Mouse (Mus musculus) forebrain, embryonic 11.5 days (tissue): Measurements from ENCODE around the gene Fbxo27. TPM values are rescaled to one million over a fixed set of nuclear protein-coding genes. Genes with fewer than 3 reads are reported as not detected.

Source experiments
- ATAC-seq: fragments of 200-750 bp; cut with Nextera tagmentation; replicated peaks from 2 replicates; pipeline ENCODE4 v1.8.0; 2017; ENCODE audit warnings: moderate TSS enrichment; ENCODE audit not compliant: low FRiP score
- DNase-seq: peaks from one replicate; pipeline ENCODE4 v3.0.0-alpha.2; 2017; ENCODE audit warnings: low spot score
- H3K27ac ChIP-seq: fragments of 300-500 bp; sonication (generic); 2 replicates; pipeline ENCODE4 v1.5.1; 2014; ENCODE audit warnings: low read depth, low read length
- H3K27me3 ChIP-seq: fragments of 300-500 bp; sonication (generic); 2 replicates; pipeline ENCODE4 v1.6.1; 2014; ENCODE audit warnings: mild to moderate bottlenecking, low read length, mixed read lengths; ENCODE audit not compliant: control insufficient read depth, insufficient read depth
- H3K36me3 ChIP-seq: fragments of 300-500 bp; sonication (generic); 2 replicates; pipeline ENCODE4 v1.6.1; 2014; ENCODE audit warnings: mild to moderate bottlenecking, low read length, moderate library complexity, mixed read lengths; ENCODE audit not compliant: control insufficient read depth, insufficient read depth
- H3K4me1 ChIP-seq: fragments of 300-500 bp; sonication (generic); replicated peaks from 2 replicates; pipeline ENCODE4 v1.6.1; 2014; ENCODE audit warnings: low read length, mixed read lengths; ENCODE audit not compliant: control insufficient read depth, insufficient read depth
- H3K4me2 ChIP-seq: fragments of 300-500 bp; sonication (generic); 2 replicates; pipeline ENCODE4 v1.6.1; 2014; ENCODE audit warnings: low read depth, mild to moderate bottlenecking, low read length, moderate library complexity, mixed read lengths; ENCODE audit not compliant: severe bottlenecking
- H3K4me3 ChIP-seq: fragments of 300-500 bp; sonication (generic); 2 replicates; pipeline ENCODE4 v1.5.1; 2014; ENCODE audit warnings: low read depth, low read length
- H3K9ac ChIP-seq: fragments of 300-500 bp; sonication (generic); 2 replicates; pipeline ENCODE4 v1.6.1; 2014; ENCODE audit warnings: low read length
- H3K9me3 ChIP-seq: fragments of 300-500 bp; sonication (generic); 2 replicates; pipeline ENCODE4 v1.6.1; 2016; ENCODE audit warnings: low read length, mixed read lengths; ENCODE audit not compliant: control insufficient read depth
- WGBS: fragments of 180-500 bp; shearing (Covaris S2); extraction: QIAGEN DNeasy Blood & Tissue Kit; methylation state at CpG from one replicate; pipeline ENCODE4 v1.1.7; 2014; 5-methylcytosine and 5-hydroxymethylcytosine counted together
- polyA plus RNA-seq: library from polyadenylated mRNA; unstranded; fragments of >200 nt; fragmentation: Nextera tagmentation; extraction: Ambion mirVana; gene quantifications from 2 replicates; pipeline ENCODE4 v1.2.1, GENCODE M21; 2014

Gene Fbxo27
- polyA plus RNA-seq, 1 experiment from 2014 or later: 4.3 TPM

GRCm38 (mm10) chr7:28726600-28726999 lies 34.0 kb downstream of the Fbxo27 start:
- no peaks in the 10 kb centered on the region; the same call in 1 of the 2 replicates for H3K9me3 ChIP-seq
- 0 out of 2 replicates have a peak, but pooled peaks have one; percentile 64 for ATAC-seq
- no peak overlapping the region for H3K9ac ChIP-seq
- 11% methylated on average over 14 of the region's 14 CpGs for WGBS
- H3K4me1 ChIP-seq: no peaks in the 10 kb centered on the region
- peak; percentile 91 for DNase-seq
- no peak overlapping the region for H3K27ac ChIP-seq
- no peak overlapping the region for H3K4me2 ChIP-seq
- H3K4me3 ChIP-seq: no peak overlapping the region
- H3K27me3 ChIP-seq: no peaks in the 10 kb centered on the region
- H3K36me3 ChIP-seq: no peaks in the 10 kb centered on the region

- H3K4me2 ChIP-seq: no peak overlapping the region
- no peaks in the 10 kb centered on the region for H3K36me3 ChIP-seq
- H3K4me1 ChIP-seq: peaks cover 5% of the 10 kb centered on the region; the same call in 1 of the 2 replicates
- ATAC-seq: no peak
- WGBS: 66% methylated on average over 10 of the region's 10 CpGs
- H3K27me3 ChIP-seq: peaks cover 2% of the 10 kb centered on the region; the same call in 1 of the 2 replicates
- H3K27ac ChIP-seq: no peak overlapping the region
- no peak for DNase-seq
- no peak overlapping the region for H3K4me3 ChIP-seq
- no peaks in the 10 kb centered on the region; the same call in 1 of the 2 replicates for H3K9me3 ChIP-seq
- H3K9ac ChIP-seq: no peak overlapping the region
These were observed 35.1 kb downstream of the Fbxo27 start for GRCm38 (mm10) chr7:28727649-28728340.

DNA sequence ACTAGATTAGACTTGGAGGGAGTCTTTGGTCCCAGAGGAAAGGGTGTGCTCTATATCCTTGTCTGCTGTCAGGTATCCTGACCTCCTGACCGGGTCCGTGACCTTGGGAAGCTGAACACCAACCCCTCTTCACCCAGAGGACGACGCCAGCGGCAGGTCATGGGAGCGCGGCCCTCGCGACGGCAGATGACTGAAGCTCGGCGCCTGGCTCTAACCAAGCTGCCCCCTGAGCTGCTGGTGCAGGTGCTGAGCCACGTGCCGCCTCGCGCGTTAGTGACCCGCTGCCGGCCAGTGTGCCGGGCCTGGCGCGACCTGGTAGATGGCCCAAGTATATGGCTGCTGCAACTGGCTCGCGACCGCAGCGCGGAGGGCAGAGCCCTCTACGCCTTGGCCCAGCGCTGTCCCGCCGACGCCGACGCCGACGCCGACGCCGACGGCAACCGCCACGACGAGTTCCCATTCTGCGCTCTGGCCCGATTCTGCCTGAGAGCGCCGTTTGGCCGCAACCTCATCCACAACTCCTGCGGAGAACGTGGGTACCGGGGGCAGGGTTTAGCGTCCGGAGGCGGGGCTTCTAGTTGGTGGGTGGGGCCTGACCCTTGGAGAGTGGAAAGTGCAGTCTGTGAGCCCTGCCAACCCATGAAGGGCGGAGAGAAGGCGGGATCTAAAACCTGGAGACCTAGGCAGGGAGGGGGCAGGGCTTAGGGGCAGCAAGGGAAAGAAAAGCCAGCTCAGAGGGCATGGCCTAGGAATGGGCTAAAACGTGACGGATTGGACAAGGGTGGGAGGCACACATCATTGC lies 39.9 kb downstream of the Fbxo27 start:
- H3K4me2 ChIP-seq: peak overlapping the region; percentile 70
- H3K36me3 ChIP-seq: no peaks in the 10 kb centered on the region
- ATAC-seq (peak; percentile 83), DNase-seq (peak; percentile 89)
- WGBS: 3% methylated on average over 58 of the region's 58 CpGs
- H3K9ac ChIP-seq: peak overlapping the region; percentile 56
- H3K27ac ChIP-seq: no peak overlapping the region
- no peaks in the 10 kb centered on the region; the same call in 1 of the 2 replicates for H3K9me3 ChIP-seq
- H3K4me1 ChIP-seq: peaks cover 7% of the 10 kb centered on the region
- peaks cover 2% of the 10 kb centered on the region; the same call in 1 of the 2 replicates for H3K27me3 ChIP-seq
- peak overlapping the region; percentile 44 for H3K4me3 ChIP-seq

DNA sequence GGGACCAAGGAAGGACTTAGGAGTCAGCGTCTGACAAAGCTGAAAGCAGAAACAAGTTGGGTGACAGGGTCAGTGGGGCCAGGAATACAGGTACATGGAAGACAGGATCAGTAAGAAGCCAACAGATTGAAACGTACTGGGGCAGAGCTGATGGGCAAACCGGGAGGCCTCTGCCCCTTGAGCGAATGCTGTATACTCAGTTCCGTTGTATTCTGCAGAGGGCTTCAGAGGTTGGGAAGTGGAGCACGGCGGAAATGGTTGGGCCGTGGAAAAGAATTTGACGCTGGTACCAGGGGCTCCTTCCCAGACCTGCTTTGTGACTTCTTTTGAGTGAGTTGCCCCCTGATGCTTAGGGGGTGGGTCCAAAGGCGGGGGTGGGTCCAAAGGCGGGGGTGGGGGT lies 40.6 kb downstream of the Fbxo27 start:
- Histone ChIP-seq H3K4me3 (peak overlapping the region; percentile 44), H3K9me3 (no peaks in the 10 kb centered on the region; the same call in 1 of the 2 replicates), H3K4me2 (peak overlapping the region; percentile 70), H3K36me3 (no peaks in the 10 kb centered on the region), H3K27ac (no peak overlapping the region), H3K27me3 (peaks cover 2% of the 10 kb centered on the region; the same call in 1 of the 2 replicates), H3K4me1 (peaks cover 7% of the 10 kb centered on the region), H3K9ac (peak overlapping the region; percentile 29; the same call in 1 of the 2 replicates)
- ATAC-seq (0 out of 2 replicates have a peak, but pooled peaks have one; percentile 47), DNase-seq (no peak)
- 11% methylated on average over 11 of the region's 11 CpGs for WGBS

DNA sequence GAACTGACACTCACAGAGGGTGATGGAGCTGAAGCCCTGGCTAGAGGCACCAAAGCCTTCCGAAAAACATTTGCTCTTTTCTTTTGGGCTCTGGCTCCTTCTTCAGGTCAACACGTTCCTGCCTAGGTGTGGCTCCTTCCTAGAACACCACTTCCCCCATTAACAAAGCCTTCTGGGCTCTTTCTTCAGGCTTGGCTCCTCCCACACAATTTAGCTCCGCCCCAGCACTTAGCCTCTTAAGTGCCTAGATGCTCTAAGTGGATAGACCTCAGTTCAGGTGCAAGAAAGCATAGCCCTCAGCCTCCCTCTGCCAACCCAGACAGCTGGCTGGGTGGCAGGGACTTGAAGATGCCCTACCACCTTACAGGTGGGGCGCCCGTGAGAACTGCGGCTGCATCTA lies 43.1 kb downstream of the Fbxo27 start:
- DNase-seq (no peak), ATAC-seq (no peak)
- Histone ChIP-seq H3K4me1 (peaks cover 7% of the 10 kb centered on the region), H3K4me3 (no peak overlapping the region), H3K9ac (no peak overlapping the region), H3K9me3 (no peaks in the 10 kb centered on the region; the same call in 1 of the 2 replicates), H3K4me2 (no peak overlapping the region), H3K36me3 (no peaks in the 10 kb centered on the region), H3K27ac (no peak overlapping the region), H3K27me3 (peaks cover 2% of the 10 kb centered on the region; the same call in 1 of the 2 replicates)
- 79% methylated on average over 6 of the region's 6 CpGs for WGBS

GRCm38 (mm10) chr7:28739829-28740228 lies 47.2 kb downstream of the Fbxo27 start:
- WGBS: 96% methylated on average over 21 of the region's 21 CpGs
- ATAC-seq: no peak
- H3K36me3 ChIP-seq: no peaks in the 10 kb centered on the region

DNA sequence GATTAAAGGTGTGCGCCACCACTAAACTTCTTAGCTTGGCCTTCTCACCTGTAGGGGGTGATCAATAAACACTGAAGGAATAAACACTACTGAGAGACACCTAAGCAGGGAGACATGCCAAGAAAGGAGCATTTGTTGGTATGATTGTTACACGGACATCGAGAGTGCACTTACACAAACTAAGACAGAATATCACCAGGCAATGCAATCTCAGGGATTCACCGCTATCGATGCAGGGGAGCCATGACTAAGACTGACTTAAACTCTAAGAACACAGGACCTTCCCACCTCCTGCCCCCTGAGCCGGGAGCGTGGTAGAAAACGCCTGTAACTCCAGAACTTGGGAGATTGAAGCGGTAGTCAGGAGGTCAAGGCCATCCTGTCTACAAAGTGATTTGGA lies 48.3 kb downstream of the Fbxo27 start:
- Histone ChIP-seq H3K4me3 (peak overlapping the region; percentile 58), H3K9ac (peak overlapping the region; percentile 71), H3K27ac (no peak overlapping the region), H3K4me2 (peak overlapping the region; percentile 60), H3K27me3 (no peaks in the 10 kb centered on the region), H3K4me1 (no peaks in the 10 kb centered on the region; the same call in 1 of the 2 replicates), H3K36me3 (no peaks in the 10 kb centered on the region; the same call in 1 of the 2 replicates), H3K9me3 (no peaks in the 10 kb centered on the region)
- DNase-seq: no peak
- ATAC-seq: no peak
- 47% methylated on average over 9 of the region's 9 CpGs for WGBS

More at GRCm38 (mm10) chr7:28739829-28740228, 47.2 kb downstream of the Fbxo27 start:
- H3K4me2 ChIP-seq: no peak overlapping the region
- no peak overlapping the region for H3K4me3 ChIP-seq
- H3K27ac ChIP-seq: no peak overlapping the region
- H3K27me3 ChIP-seq: no peaks in the 10 kb centered on the region
- no peaks in the 10 kb centered on the region for H3K9me3 ChIP-seq
- no peak for DNase-seq
- no peak overlapping the region for H3K9ac ChIP-seq
- H3K4me1 ChIP-seq: no peaks in the 10 kb centered on the region; the same call in 1 of the 2 replicates

GRCm38 (mm10) chr7:28741368-28741708 lies 48.7 kb downstream of the Fbxo27 start:
- Histone ChIP-seq H3K9me3 (no peaks in the 10 kb centered on the region), H3K36me3 (no peaks in the 10 kb centered on the region; the same call in 1 of the 2 replicates), H3K4me3 (peak overlapping the region; percentile 58), H3K27me3 (no peaks in the 10 kb centered on the region), H3K4me2 (peak overlapping the region; percentile 60), H3K9ac (peak overlapping the region; percentile 71), H3K4me1 (no peaks in the 10 kb centered on the region; the same call in 1 of the 2 replicates), H3K27ac (no peak overlapping the region)
- DNase-seq: peak; percentile 57
- peak; percentile 24 for ATAC-seq
- 2% methylated on average over 13 of the region's 13 CpGs for WGBS
